Mouse (Mus musculus): ENCODE measurements at regions not wholly inside any gene's neighbourhood (a gene's known extent, or its start where the extent isn't known, plus 50 kb on each side); places are given as distances from the start of the nearest gene placed in this dataset.

DNA sequence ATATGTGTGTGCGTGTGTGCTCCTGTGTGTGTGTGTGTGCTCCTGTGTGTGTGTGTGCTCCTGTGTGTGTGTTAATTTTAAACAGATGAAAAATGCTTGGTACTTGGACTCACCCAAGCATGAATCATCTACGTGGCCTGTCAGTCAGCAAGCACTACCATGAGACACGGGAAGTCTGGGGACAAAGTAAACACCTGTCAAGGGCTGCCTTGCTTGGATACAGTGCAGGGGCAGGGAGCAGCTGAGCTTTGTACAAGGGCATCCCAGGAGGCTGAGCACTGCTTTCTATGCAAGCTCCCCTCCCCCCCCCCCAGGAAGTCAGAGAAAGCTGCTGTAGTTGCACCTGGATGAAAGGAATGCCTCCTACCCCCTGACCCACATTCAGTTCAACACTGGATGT, 173.8 kb upstream of the Gcfc2 start:
- 65% methylated on average over 3 of the region's 3 CpGs for WGBS
- Histone ChIP-seq H3K27me3 (no peaks in the 10 kb centered on the region), H3K9ac (no peak overlapping the region), H3K27ac (no peak overlapping the region), H3K4me1 (no peaks in the 10 kb centered on the region), H3K4me2 (no peak overlapping the region), H3K4me3 (no peak overlapping the region), H3K9me3 (no peaks in the 10 kb centered on the region), H3K36me3 (no peaks in the 10 kb centered on the region)
- no peak for ATAC-seq (ENCODE audit: insufficient number of reproducible peaks, insufficient read depth, low FRiP score, low TSS enrichment, low read depth)

DNA sequence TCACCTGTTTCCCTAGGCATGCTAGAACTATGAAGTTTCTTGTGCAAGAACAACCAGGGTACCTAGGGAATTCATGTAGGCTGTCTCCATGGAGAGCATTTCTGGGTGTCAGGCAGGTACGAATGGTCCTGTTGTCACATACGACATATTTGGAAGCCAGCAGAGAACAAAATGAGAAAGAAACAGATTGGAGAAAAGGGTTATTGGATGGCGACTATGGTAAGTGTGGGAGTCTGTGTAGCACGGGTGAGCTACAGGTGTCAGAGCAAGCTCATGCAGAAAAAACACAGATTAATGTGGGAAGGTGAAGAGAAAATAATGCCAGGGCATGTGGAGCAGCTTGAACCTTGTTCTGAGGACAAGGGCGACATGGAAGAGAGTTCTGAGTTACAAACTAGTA, 171.8 kb upstream of the Gcfc2 start:
- ATAC-seq (ENCODE audit: insufficient number of reproducible peaks, insufficient read depth, low FRiP score, low TSS enrichment, low read depth) = no peak
- no peak overlapping the region for H3K4me2 ChIP-seq
- WGBS = 93% methylated on average over 5 of the region's 5 CpGs
- H3K36me3 ChIP-seq = no peaks in the 10 kb centered on the region
- no peak overlapping the region for H3K9ac ChIP-seq
- H3K4me3 ChIP-seq = no peak overlapping the region
- no peaks in the 10 kb centered on the region for H3K27me3 ChIP-seq
- H3K27ac ChIP-seq = no peak overlapping the region
- H3K9me3 ChIP-seq = no peaks in the 10 kb centered on the region
- no peaks in the 10 kb centered on the region for H3K4me1 ChIP-seq

DNA sequence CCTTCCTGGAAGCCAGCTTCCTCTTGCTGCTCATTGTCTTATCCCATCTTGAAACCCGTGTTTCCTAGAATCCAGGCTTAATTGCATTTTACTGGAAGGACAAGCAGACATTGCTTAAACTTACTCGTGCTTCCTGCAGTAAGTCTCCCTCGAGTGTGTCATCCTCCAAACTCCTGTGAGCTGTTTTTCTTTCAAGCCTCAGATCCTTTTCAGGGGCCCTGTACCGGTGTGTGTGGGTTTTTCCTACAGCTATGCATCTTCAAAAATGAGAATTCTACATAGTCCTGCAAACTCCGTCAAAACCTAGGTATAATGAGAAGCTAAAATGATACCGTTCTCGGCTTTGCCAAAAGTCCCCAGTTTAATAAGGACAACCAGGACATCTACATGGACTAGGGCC, 167.2 kb upstream of the Gcfc2 start:
- no peak overlapping the region for H3K9ac ChIP-seq
- no peak overlapping the region for H3K27ac ChIP-seq
- no peak overlapping the region for H3K4me3 ChIP-seq
- no peaks in the 10 kb centered on the region for H3K36me3 ChIP-seq
- no peak for ATAC-seq (ENCODE audit: insufficient number of reproducible peaks, insufficient read depth, low FRiP score, low TSS enrichment, low read depth)
- H3K4me1 ChIP-seq = no peaks in the 10 kb centered on the region
- no peaks in the 10 kb centered on the region for H3K27me3 ChIP-seq
- H3K9me3 ChIP-seq = no peaks in the 10 kb centered on the region
- no peak overlapping the region for H3K4me2 ChIP-seq
- 75% methylated on average over 7 of the region's 7 CpGs for WGBS

- no peak overlapping the region for H3K27ac ChIP-seq
- H3K4me1 ChIP-seq = no peaks in the 10 kb centered on the region
- no peak overlapping the region for H3K4me3 ChIP-seq
- ATAC-seq (ENCODE audit: insufficient number of reproducible peaks, insufficient read depth, low FRiP score, low TSS enrichment, low read depth) = no peak
- no peaks in the 10 kb centered on the region for H3K27me3 ChIP-seq
- H3K36me3 ChIP-seq = no peaks in the 10 kb centered on the region
- H3K9ac ChIP-seq = no peak overlapping the region
- no peak overlapping the region for H3K4me2 ChIP-seq
- H3K9me3 ChIP-seq = no peaks in the 10 kb centered on the region
- WGBS = 80% methylated on average over 5 of the region's 5 CpGs
Measured at GRCm38 (mm10) chr6:81758876-81759275, 164.6 kb upstream of the Gcfc2 start.

GRCm38 (mm10) chr6:81760181-81760580, 163.3 kb upstream of the Gcfc2 start:
- 80% methylated on average over 2 of the region's 2 CpGs for WGBS
- no peak overlapping the region for H3K4me3 ChIP-seq
- no peaks in the 10 kb centered on the region for H3K4me1 ChIP-seq

DNA sequence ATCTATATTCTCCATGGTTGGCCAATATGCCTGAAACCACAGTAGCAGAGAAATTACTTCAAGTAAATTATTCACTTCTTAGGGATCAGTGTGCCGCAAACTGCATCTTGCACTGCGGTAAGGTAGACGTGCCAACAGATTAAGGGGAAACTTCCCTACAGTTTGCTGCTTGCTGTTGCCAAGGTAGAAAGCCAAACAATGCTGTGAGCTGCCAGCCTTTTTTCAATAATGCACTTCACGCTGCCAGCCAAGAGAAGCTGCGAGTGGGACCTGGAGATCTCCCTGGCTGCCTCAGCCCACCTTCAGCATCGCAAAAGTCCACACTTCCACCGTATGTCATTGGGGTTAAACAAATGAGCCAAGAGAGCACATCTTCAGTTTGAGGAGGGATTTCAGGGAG, 157.6 kb upstream of the Gcfc2 start:
- ATAC-seq (ENCODE audit: insufficient number of reproducible peaks, insufficient read depth, low FRiP score, low TSS enrichment, low read depth) = no peak
- 93% methylated on average over 7 of the region's 7 CpGs for WGBS
- Histone ChIP-seq H3K4me3 (no peak overlapping the region), H3K4me2 (no peak overlapping the region), H3K4me1 (no peaks in the 10 kb centered on the region), H3K36me3 (no peaks in the 10 kb centered on the region), H3K27me3 (peaks cover 4% of the 10 kb centered on the region; the same call in 1 of the 2 replicates), H3K27ac (no peak overlapping the region), H3K9me3 (no peaks in the 10 kb centered on the region), H3K9ac (no peak overlapping the region)

More at GRCm38 (mm10) chr6:81760181-81760580, 163.3 kb upstream of the Gcfc2 start:
- no peak for ATAC-seq (ENCODE audit: insufficient number of reproducible peaks, insufficient read depth, low FRiP score, low TSS enrichment, low read depth)
- no peak overlapping the region for H3K27ac ChIP-seq
- no peaks in the 10 kb centered on the region for H3K36me3 ChIP-seq
- no peaks in the 10 kb centered on the region for H3K27me3 ChIP-seq
- no peak overlapping the region for H3K9ac ChIP-seq
- H3K4me2 ChIP-seq = no peak overlapping the region
- no peaks in the 10 kb centered on the region for H3K9me3 ChIP-seq

GRCm38 (mm10) chr6:81766800-81767199, 156.7 kb upstream of the Gcfc2 start:
- no peaks in the 10 kb centered on the region for H3K4me1 ChIP-seq
- H3K4me3 ChIP-seq = no peak overlapping the region
- no peaks in the 10 kb centered on the region for H3K36me3 ChIP-seq
- ATAC-seq (ENCODE audit: insufficient number of reproducible peaks, insufficient read depth, low FRiP score, low TSS enrichment, low read depth) = no peak
- WGBS = 89% methylated on average over 4 of the region's 4 CpGs
- H3K9me3 ChIP-seq = no peaks in the 10 kb centered on the region
- peaks cover 4% of the 10 kb centered on the region; the same call in 1 of the 2 replicates for H3K27me3 ChIP-seq
- H3K27ac ChIP-seq = no peak overlapping the region
- H3K4me2 ChIP-seq = no peak overlapping the region
- H3K9ac ChIP-seq = no peak overlapping the region

- no peak overlapping the region for H3K27ac ChIP-seq
- peaks cover 4% of the 10 kb centered on the region; the same call in 1 of the 2 replicates for H3K27me3 ChIP-seq
- H3K4me2 ChIP-seq = no peak overlapping the region
- no peaks in the 10 kb centered on the region for H3K4me1 ChIP-seq
- no peak overlapping the region for H3K4me3 ChIP-seq
- no peaks in the 10 kb centered on the region for H3K36me3 ChIP-seq
- no peak for ATAC-seq (ENCODE audit: insufficient number of reproducible peaks, insufficient read depth, low FRiP score, low TSS enrichment, low read depth)
- H3K9me3 ChIP-seq = no peaks in the 10 kb centered on the region
- no peak overlapping the region for H3K9ac ChIP-seq
- WGBS = 54% methylated on average over 5 of the region's 5 CpGs
Measured at GRCm38 (mm10) chr6:81768669-81769537, 154.6 kb upstream of the Gcfc2 start.

GRCm38 (mm10) chr6:81770301-81770700, 153.2 kb upstream of the Gcfc2 start:
- no peaks in the 10 kb centered on the region for H3K4me1 ChIP-seq
- no peak overlapping the region for H3K4me3 ChIP-seq
- no peak for ATAC-seq (ENCODE audit: insufficient number of reproducible peaks, insufficient read depth, low FRiP score, low TSS enrichment, low read depth)
- H3K27me3 ChIP-seq = peaks cover 4% of the 10 kb centered on the region; the same call in 1 of the 2 replicates
- H3K27ac ChIP-seq = no peak overlapping the region
- WGBS = 77% methylated on average over 3 of the region's 3 CpGs
- no peaks in the 10 kb centered on the region for H3K9me3 ChIP-seq
- no peak overlapping the region for H3K9ac ChIP-seq
- no peak overlapping the region for H3K4me2 ChIP-seq
- H3K36me3 ChIP-seq = no peaks in the 10 kb centered on the region

DNA sequence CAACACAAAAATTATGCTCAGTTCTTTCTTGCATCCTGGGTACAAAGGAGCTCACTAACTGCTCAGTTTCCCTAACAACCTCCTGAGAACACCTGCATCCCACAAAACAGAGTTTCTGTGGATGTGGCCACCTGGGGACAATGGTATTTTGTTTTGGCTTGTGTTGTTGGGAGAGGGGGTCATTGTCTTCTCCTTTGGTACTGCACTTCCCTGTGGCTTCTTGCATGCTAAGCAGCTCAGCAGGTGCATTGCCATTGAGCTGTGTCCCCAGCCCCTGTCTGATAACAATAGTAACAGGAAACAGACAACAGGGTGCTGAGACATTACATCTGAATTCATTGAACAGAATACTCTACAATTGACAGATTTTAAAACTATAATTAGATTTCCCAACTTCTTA, 151.6 kb upstream of the Gcfc2 start:
- H3K27me3 ChIP-seq = peaks cover 4% of the 10 kb centered on the region; the same call in 1 of the 2 replicates
- H3K4me3 ChIP-seq = no peak overlapping the region
- H3K9ac ChIP-seq = no peak overlapping the region
- no peaks in the 10 kb centered on the region for H3K4me1 ChIP-seq
- no peak overlapping the region for H3K27ac ChIP-seq
- H3K4me2 ChIP-seq = no peak overlapping the region
- no peak for ATAC-seq (ENCODE audit: insufficient number of reproducible peaks, insufficient read depth, low FRiP score, low TSS enrichment, low read depth)
- no peaks in the 10 kb centered on the region for H3K9me3 ChIP-seq
- H3K36me3 ChIP-seq = no peaks in the 10 kb centered on the region

DNA sequence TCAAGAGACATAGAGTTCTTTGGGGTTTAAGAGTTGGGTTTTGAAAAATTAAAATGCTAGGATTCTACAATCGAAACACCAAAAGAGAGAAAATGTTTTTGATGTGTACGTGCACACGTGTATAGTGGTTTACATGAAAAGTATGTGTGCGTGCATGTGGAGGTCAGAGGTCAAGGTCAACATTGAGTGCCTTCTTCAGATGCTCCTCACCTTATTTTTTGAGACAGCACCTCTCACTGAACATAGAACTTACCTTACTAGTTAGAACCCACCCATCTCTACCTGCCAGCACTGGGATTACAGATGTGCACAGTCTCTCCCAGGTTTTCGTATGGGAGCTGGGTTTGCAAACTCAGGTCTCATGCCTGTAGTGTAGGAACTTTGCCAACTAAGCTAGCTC, 141.3 kb upstream of the Gcfc2 start:
- Histone ChIP-seq H3K9me3 (no peaks in the 10 kb centered on the region), H3K4me3 (no peak overlapping the region), H3K27me3 (no peaks in the 10 kb centered on the region), H3K27ac (no peak overlapping the region), H3K36me3 (no peaks in the 10 kb centered on the region), H3K4me2 (no peak overlapping the region), H3K4me1 (no peaks in the 10 kb centered on the region), H3K9ac (no peak overlapping the region)
- WGBS = 91% methylated on average over 5 of the region's 5 CpGs
- ATAC-seq (ENCODE audit: insufficient number of reproducible peaks, insufficient read depth, low FRiP score, low TSS enrichment, low read depth) = no peak

- Histone ChIP-seq H3K9me3 (no peaks in the 10 kb centered on the region), H3K4me3 (no peak overlapping the region), H3K27me3 (no peaks in the 10 kb centered on the region), H3K4me1 (no peaks in the 10 kb centered on the region), H3K4me2 (no peak overlapping the region), H3K36me3 (no peaks in the 10 kb centered on the region), H3K9ac (no peak overlapping the region), H3K27ac (no peak overlapping the region)
- ATAC-seq (ENCODE audit: insufficient number of reproducible peaks, insufficient read depth, low FRiP score, low TSS enrichment, low read depth) = no peak
- WGBS = 67% methylated on average over 8 of the region's 8 CpGs
Measured at GRCm38 (mm10) chr6:81782815-81783435, 140.5 kb upstream of the Gcfc2 start.
